Mouse (Mus musculus) myocyte (in vitro differentiated cells): ENCODE measurements at regions not wholly inside any gene's neighbourhood (a gene's known extent, or its start where the extent isn't known, plus 50 kb on each side); places are given as distances from the start of the nearest gene placed in this dataset.

ENCODE experiments used
- E2F4 ChIP-seq: IDR thresholded peaks from one replicate; pipeline ENCODE4 v1.6.1; 2011; ENCODE audit warnings: mild to moderate bottlenecking, control low read depth, moderate library complexity; ENCODE audit not compliant: insufficient read depth
- MAX ChIP-seq: IDR thresholded peaks from one replicate; pipeline ENCODE4 v1.6.1; 2011; ENCODE audit warnings: low read depth, mild to moderate bottlenecking, control low read depth
- MYOG ChIP-seq, 3 experiments: IDR thresholded peaks; one replicate each; pipeline ENCODE4 v1.6.1; 2011; ENCODE audit warnings: control low read depth in 2 of 3, low read depth in 2 of 3, mild to moderate bottlenecking in 2 of 3; ENCODE audit not compliant: insufficient read length in 2 of 3, control insufficient read depth in 1 of 3, insufficient read depth in 1 of 3
- POLR2A ChIP-seq: IDR thresholded peaks from one replicate; pipeline ENCODE4 v1.6.1; 2011; ENCODE audit warnings: low read depth, mild to moderate bottlenecking, control low read depth, moderate library complexity; ENCODE audit not compliant: insufficient read length
- POLR2AphosphoS2 ChIP-seq: IDR thresholded peaks from one replicate; pipeline ENCODE4 v1.6.1; 2011; ENCODE audit warnings: low read depth, control low read depth; ENCODE audit not compliant: insufficient read length

GRCm38 (mm10) chr4:5568076-5568475, 774.9 kb upstream of the Impad1 start:
- TF ChIP-seq MAX (no peak), POLR2AphosphoS2 (no peak), POLR2A (no peak), E2F4 (no peak), MYOG (IDR thresholded peaks at IDR 0.05; ENCODE audit: control insufficient read depth in 1 of 3, insufficient read depth in 1 of 3, insufficient read length in 2 of 3, low read depth in 2 of 3) (no peak)
